Comparison of ENCODE assay signal across 8 mouse cellular contexts in genomic region chr11:101245071-101245470, GRCm38 (mm10). TPM values are rescaled to one million over a fixed set of nuclear protein-coding genes. Genes with fewer than 3 reads are reported as not detected.
DNase-seq lines count a peak whose midpoint lies in the region; ATAC-seq and TF ChIP-seq lines count a peak whose summit lies in the region.

No protein-coding gene starts in this region.

- H3K27ac ChIP-seq in lung, embryonic 14.5 days (ENCODE audit: low read depth), result peak overlapping the region; percentile 88; the same call in 1 of the 2 replicates
- H3K27ac ChIP-seq in heart, embryonic 10.5 days, result peak overlapping the region; percentile 89; the same call in 1 of the 2 replicates
- H3K27ac ChIP-seq in kidney, postnatal 0 days, result peak overlapping the region; percentile 87
- H3K27ac ChIP-seq in stomach, embryonic 14.5 days (ENCODE audit: low read length), result peak overlapping the region; percentile 85; the same call in 1 of the 2 replicates

- peaks cover 18% of the 10 kb centered on the region; the same call in 1 of the 2 replicates for H3K27me3 ChIP-seq in lung, embryonic 14.5 days (ENCODE audit: insufficient read depth, low read length)
- peaks cover 47% of the 10 kb centered on the region for H3K27me3 ChIP-seq in heart, embryonic 10.5 days (ENCODE audit: insufficient read depth, poor library complexity, severe bottlenecking)
- no peaks in the 10 kb centered on the region for H3K27me3 ChIP-seq in kidney, postnatal 0 days (ENCODE audit: insufficient read depth, low read length)
- H3K27me3 ChIP-seq in stomach, embryonic 14.5 days (ENCODE audit: control insufficient read depth, insufficient read depth, low read length), result no peaks in the 10 kb centered on the region

- H3K4me3 ChIP-seq in lung, embryonic 14.5 days (ENCODE audit: low read depth, low read length), result peak overlapping the region; percentile 68
- H3K4me3 ChIP-seq in heart, embryonic 10.5 days, result peak overlapping the region; percentile 76
- peak overlapping the region; percentile 58; the same call in 1 of the 2 replicates for H3K4me3 ChIP-seq in kidney, postnatal 0 days (replicated peaks; ENCODE audit: low read depth, low read length)
- H3K4me3 ChIP-seq in stomach, embryonic 14.5 days (ENCODE audit: low read depth, low read length), result peak overlapping the region; percentile 60; the same call in 1 of the 2 replicates

- H3K36me3 ChIP-seq in lung, embryonic 14.5 days (ENCODE audit: insufficient read depth), result no peaks in the 10 kb centered on the region
- no peaks in the 10 kb centered on the region for H3K36me3 ChIP-seq in heart, embryonic 10.5 days
- H3K36me3 ChIP-seq in kidney, postnatal 0 days (ENCODE audit: insufficient read depth, low read length), result no peaks in the 10 kb centered on the region
- H3K36me3 ChIP-seq in stomach, embryonic 14.5 days (ENCODE audit: control insufficient read depth, insufficient read depth, low read length), result no peaks in the 10 kb centered on the region

- peak overlapping the region; percentile 89 for H3K4me2 ChIP-seq in lung, embryonic 14.5 days
- H3K4me2 ChIP-seq in kidney, postnatal 0 days (ENCODE audit: low read length), result peak overlapping the region; percentile 74; the same call in 1 of the 2 replicates
- H3K4me2 ChIP-seq in stomach, embryonic 14.5 days (replicated peaks; ENCODE audit: low read depth, low read length), result peak overlapping the region; percentile 93

- no peak for TF ChIP-seq CTCF in lung, embryonic 14.5 days (IDR thresholded peaks at IDR 0.05; ENCODE audit: low read depth)
- TF ChIP-seq CTCF in kidney, postnatal 0 days (IDR thresholded peaks at IDR 0.05; ENCODE audit: low read depth), result no peak

- H3K9ac ChIP-seq in lung, embryonic 14.5 days, result peak overlapping the region; percentile 72
- H3K9ac ChIP-seq in kidney, postnatal 0 days (ENCODE audit: low read depth, low read length), result peak overlapping the region; percentile 71; the same call in 1 of the 2 replicates
- no peak overlapping the region for H3K9ac ChIP-seq in stomach, embryonic 14.5 days (replicated peaks; ENCODE audit: low read depth, low read length)

- DNase-seq in lung, embryonic 14.5 days, result no peak
- no peak for DNase-seq in lung, postnatal 25 days (ENCODE audit: low spot score)
- no peak for DNase-seq in heart, embryonic 10.5 days (ENCODE audit: low spot score)
- no peak for DNase-seq in kidney, postnatal 0 days (ENCODE audit: low spot score)
- DNase-seq in thymus, adult 18-20 months, result no peak
- no peak for DNase-seq in frontal cortex, postnatal 14 days (ENCODE audit: low spot score in 2 of 2)
- DNase-seq in urinary bladder, postnatal 36 days (ENCODE audit: low spot score in 2 of 2), result no peak

- no peak for ATAC-seq in lung, embryonic 14.5 days (ENCODE audit: insufficient read depth)
- no peak for ATAC-seq in kidney, postnatal 0 days (replicated peaks; ENCODE audit: low FRiP score, low read depth)
- no peak for ATAC-seq in stomach, embryonic 14.5 days (ENCODE audit: insufficient number of reproducible peaks, insufficient read depth, low FRiP score, low read depth)

- peaks cover 3% of the 10 kb centered on the region for H3K4me1 ChIP-seq in lung, embryonic 14.5 days (ENCODE audit: insufficient read depth)
- peaks cover 24% of the 10 kb centered on the region for H3K4me1 ChIP-seq in heart, embryonic 10.5 days
- H3K4me1 ChIP-seq in kidney, postnatal 0 days (replicated peaks; ENCODE audit: insufficient read depth, low read length), result peaks cover 16% of the 10 kb centered on the region; the same call in 1 of the 2 replicates
- peaks cover 7% of the 10 kb centered on the region; the same call in 1 of the 2 replicates for H3K4me1 ChIP-seq in stomach, embryonic 14.5 days (ENCODE audit: control insufficient read depth, insufficient read depth, low read length)

- 27% methylated on average over 4 of the region's 4 CpGs for WGBS in lung, embryonic 14.5 days
- 38% methylated on average over 4 of the region's 4 CpGs for whole genome bisulfite sequencing in heart, embryonic 10.5 days
- WGBS in kidney, postnatal 0 days, result 16% methylated on average over 4 of the region's 4 CpGs
- WGBS in stomach, embryonic 14.5 days, result 40% methylated on average over 4 of the region's 4 CpGs

- no peaks in the 10 kb centered on the region for H3K9me3 ChIP-seq in lung, embryonic 14.5 days (ENCODE audit: low read depth, low read length)
- no peaks in the 10 kb centered on the region for H3K9me3 ChIP-seq in heart, embryonic 10.5 days
- H3K9me3 ChIP-seq in kidney, postnatal 0 days (replicated peaks; ENCODE audit: low read length), result no peaks in the 10 kb centered on the region
- no peaks in the 10 kb centered on the region for H3K9me3 ChIP-seq in stomach, embryonic 14.5 days (ENCODE audit: control insufficient read depth, low read depth, low read length)

RNA-seq across cellular contexts. Expression of gene Ramp2, which starts 0.8 kb away (rescaled TPM):
- polyA plus RNA-seq in lung, embryonic 14.5 days (2014; fragmentation: Nextera tagmentation; extraction: Ambion mirVana), result 271 and 276 TPM in 2 replicates
- 166 and 202 TPM in 2 replicates for polyA plus RNA-seq in heart, embryonic 10.5 days (2016; fragmentation: Nextera tagmentation; extraction: Ambion mirVana)
- polyA plus RNA-seq in kidney, postnatal 0 days (2015; fragmentation: Nextera tagmentation; extraction: Ambion mirVana), result 242 and 247 TPM in 2 replicates
- 123 and 128 TPM in 2 replicates for polyA plus RNA-seq in stomach, embryonic 14.5 days (2014; fragmentation: Nextera tagmentation; extraction: Ambion mirVana)

RNA-seq across cellular contexts. Expression of gene Vps25, which starts 8.4 kb away (rescaled TPM):
- 132 and 139 TPM in 2 replicates for polyA plus RNA-seq in lung, embryonic 14.5 days (2014; fragmentation: Nextera tagmentation; extraction: Ambion mirVana)
- 130 and 137 TPM in 2 replicates for polyA plus RNA-seq in heart, embryonic 10.5 days (2016; fragmentation: Nextera tagmentation; extraction: Ambion mirVana)
- polyA plus RNA-seq in kidney, postnatal 0 days (2015; fragmentation: Nextera tagmentation; extraction: Ambion mirVana), result 179 and 180 TPM in 2 replicates
- 153 and 154 TPM in 2 replicates for polyA plus RNA-seq in stomach, embryonic 14.5 days (2014; fragmentation: Nextera tagmentation; extraction: Ambion mirVana)

RNA-seq across cellular contexts. Expression of gene Wnk4, which starts 15.3 kb away (rescaled TPM):
- polyA plus RNA-seq in lung, embryonic 14.5 days (2014; fragmentation: Nextera tagmentation; extraction: Ambion mirVana), result 5.3 and 5.8 TPM in 2 replicates
- polyA plus RNA-seq in heart, embryonic 10.5 days (2016; fragmentation: Nextera tagmentation; extraction: Ambion mirVana), result 13.9 and 14.8 TPM in 2 replicates
- polyA plus RNA-seq in kidney, postnatal 0 days (2015; fragmentation: Nextera tagmentation; extraction: Ambion mirVana), result 47.0 and 48.8 TPM in 2 replicates
- polyA plus RNA-seq in stomach, embryonic 14.5 days (2014; fragmentation: Nextera tagmentation; extraction: Ambion mirVana), result 21.9 and 26.8 TPM in 2 replicates

RNA-seq across cellular contexts. Expression of gene Ezh1, which starts 18.8 kb away (rescaled TPM):
- polyA plus RNA-seq in lung, embryonic 14.5 days (2014; fragmentation: Nextera tagmentation; extraction: Ambion mirVana), result 17.4 and 18.9 TPM in 2 replicates
- 12.9 and 13.3 TPM in 2 replicates for polyA plus RNA-seq in heart, embryonic 10.5 days (2016; fragmentation: Nextera tagmentation; extraction: Ambion mirVana)
- 18.6 and 20.3 TPM in 2 replicates for polyA plus RNA-seq in kidney, postnatal 0 days (2015; fragmentation: Nextera tagmentation; extraction: Ambion mirVana)
- polyA plus RNA-seq in stomach, embryonic 14.5 days (2014; fragmentation: Nextera tagmentation; extraction: Ambion mirVana), result 17.7 and 19.1 TPM in 2 replicates

RNA-seq across cellular contexts. Expression of gene Cntd1, which starts 33.7 kb away (rescaled TPM):
- polyA plus RNA-seq in lung, embryonic 14.5 days (2014; fragmentation: Nextera tagmentation; extraction: Ambion mirVana), result 1.0 and 1.9 TPM in 2 replicates
- 0.79 and 1.6 TPM in 2 replicates for polyA plus RNA-seq in heart, embryonic 10.5 days (2016; fragmentation: Nextera tagmentation; extraction: Ambion mirVana)
- polyA plus RNA-seq in kidney, postnatal 0 days (2015; fragmentation: Nextera tagmentation; extraction: Ambion mirVana), result 1.5 and 2.0 TPM in 2 replicates
- 0.87 and 1.6 TPM in 2 replicates for polyA plus RNA-seq in stomach, embryonic 14.5 days (2014; fragmentation: Nextera tagmentation; extraction: Ambion mirVana)
